25 mouse cellular contexts compared by ENCODE assay signal in the genomic region with DNA sequence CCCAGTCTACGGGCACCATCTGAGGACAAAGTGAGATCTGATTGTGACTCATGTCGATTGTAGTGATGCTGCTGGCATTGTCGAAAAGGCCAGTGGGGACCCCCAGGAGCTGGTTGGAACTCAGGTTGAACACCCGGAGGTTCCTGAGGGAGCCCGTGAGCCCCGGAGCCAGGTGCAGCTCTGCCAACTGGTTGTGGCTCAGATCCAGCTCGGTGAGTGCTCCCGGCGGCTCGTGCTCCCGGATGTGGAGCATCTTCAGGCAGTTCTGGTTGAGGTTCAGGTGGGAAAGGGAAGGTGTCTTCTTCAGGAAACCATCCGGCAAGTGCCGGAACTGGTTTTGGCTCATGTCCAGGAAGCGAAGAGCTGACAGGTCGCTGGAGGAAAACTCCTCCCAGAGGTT. TPM values are rescaled to one million over a fixed set of nuclear protein-coding genes. Genes with fewer than 3 reads are reported as not detected.
DNase-seq lines count a peak whose midpoint lies in the region; ATAC-seq and TF ChIP-seq lines count a peak whose summit lies in the region.
"Had no signal": no experiment of that assay in that cellular context is flagged by ENCODE, and none has a peak within 500 bp of the region (broad histone marks: within the 10 kb centered on the region; RNA-seq: fewer than 3 reads in every experiment).

No protein-coding gene starts in this region.

- no peaks in the 10 kb centered on the region for H3K9me3 ChIP-seq in stomach, postnatal 0 days (ENCODE audit: control insufficient read depth, low read length)
- H3K9me3 ChIP-seq: forebrain, embryonic 15.5 days; heart, embryonic 13.5 days; hindbrain, embryonic 12.5 days had no signal

- no peak overlapping the region for H3K9ac ChIP-seq in stomach, postnatal 0 days (ENCODE audit: low read length)
- H3K9ac ChIP-seq: forebrain, embryonic 15.5 days; heart, embryonic 13.5 days; hindbrain, embryonic 12.5 days had no signal

- no peaks in the 10 kb centered on the region for H3K27me3 ChIP-seq in stomach, postnatal 0 days (ENCODE audit: control insufficient read depth, insufficient read depth, low read length)
- H3K27me3 ChIP-seq: forebrain, embryonic 15.5 days; heart, embryonic 13.5 days; hindbrain, embryonic 12.5 days had no signal

- no peaks in the 10 kb centered on the region for H3K36me3 ChIP-seq in stomach, postnatal 0 days (ENCODE audit: control insufficient read depth, insufficient read depth, low read length)
- H3K36me3 ChIP-seq: forebrain, embryonic 15.5 days had no signal

- no peaks in the 10 kb centered on the region for H3K4me1 ChIP-seq in stomach, postnatal 0 days (replicated peaks; ENCODE audit: control insufficient read depth, insufficient read depth)
- H3K4me1 ChIP-seq: forebrain, embryonic 15.5 days; heart, embryonic 13.5 days had no signal

- ATAC-seq in stomach, postnatal 0 days (ENCODE audit: low FRiP score, low TSS enrichment): 0 out of 2 replicates have a peak, but pooled peaks have one; percentile 13
- ATAC-seq: forebrain, embryonic 15.5 days; hindbrain, embryonic 16.5 days; inflammation-experienced regulatory T-cells, adult 6 months; Patski had no signal

- TF ChIP-seq CTCF in stomach, postnatal 0 days (IDR thresholded peaks at IDR 0.05; ENCODE audit: low read depth): no peak

- H3K4me2 ChIP-seq in stomach, postnatal 0 days (replicated peaks; ENCODE audit: low read depth): no peak overlapping the region
- H3K4me2 ChIP-seq: forebrain, embryonic 15.5 days; heart, embryonic 13.5 days; hindbrain, embryonic 12.5 days had no signal

- no peak overlapping the region for H3K27ac ChIP-seq in stomach, postnatal 0 days (replicated peaks)
- H3K27ac ChIP-seq: embryonic facial prominence, embryonic 10.5 days; forebrain, embryonic 15.5 days; heart, embryonic 13.5 days; hindbrain, embryonic 12.5 days had no signal

- intact Hi-C loops in heart, postnatal 14 days (cut with DNase I): no loop called here
- intact Hi-C loops in left cerebral cortex, postnatal 4 days (cut with DNase I): no loop called here

- no peak for TF ChIP-seq EP300 in stomach, postnatal 0 days (optimal IDR thresholded peaks at IDR 0.05)

- DNase-seq in cerebellum, adult 18-20 months: peak; percentile 51 to 59
- no peak for DNase-seq in cerebellum, postnatal 14 days
- DNase-seq in heart, adult 11 months: peak; percentile 85
- no peak for DNase-seq in heart, postnatal 14 days
- peak; percentile 50 for DNase-seq in cerebellum, adult 9-10 months
- no peak for DNase-seq in stomach, postnatal 0 days (ENCODE audit: low spot score)
- DNase-seq in left cerebral cortex, postnatal 4 days: no peak
- DNase-seq in gastrocnemius, postnatal 25 days: no peak
- DNase-seq: adrenal gland, adult 8-10 months; adrenal gland, postnatal 36 days; gastrocnemius, postnatal 10 days; heart, postnatal 4 days; kidney, adult 11 months had no signal

- 92% methylated on average over 15 of the region's 15 CpGs for WGBS in stomach, postnatal 0 days

- no peak overlapping the region for H3K4me3 ChIP-seq in stomach, postnatal 0 days (ENCODE audit: low read depth, low read length)
- H3K4me3 ChIP-seq: embryonic facial prominence, embryonic 10.5 days; forebrain, embryonic 15.5 days; heart, embryonic 13.5 days; hindbrain, embryonic 12.5 days had no signal

RNA-seq across cellular contexts. Expression of gene Nrros, which starts 21.6 kb away (rescaled TPM):
- 1 to 10 TPM; 5.8 to 7.3 TPM for total RNA-seq in heart, postnatal 14 days (2021)
- 8.2 TPM in 2 replicates for polyA plus RNA-seq in stomach, postnatal 0 days (2015; fragmentation: Nextera tagmentation; extraction: Ambion mirVana)
- total RNA-seq in left cerebral cortex, postnatal 4 days (2021): 1 to 10 TPM; 5.7 to 5.9 TPM
- 1 to 10 TPM; 1.9 to 2.5 TPM for total RNA-seq in gastrocnemius, postnatal 25 days (2021)
- polyA plus RNA-seq: C2C12, Patski had no signal

RNA-seq across cellular contexts. Expression of gene Bex6, which starts 35.9 kb away (rescaled TPM):
- not detected for total RNA-seq in heart, postnatal 14 days (2021)
- not detected in 2 replicates for polyA plus RNA-seq in stomach, postnatal 0 days (2015; fragmentation: Nextera tagmentation; extraction: Ambion mirVana)
- total RNA-seq in left cerebral cortex, postnatal 4 days (2021): not detected
- not detected for total RNA-seq in gastrocnemius, postnatal 25 days (2021)
- total RNA-seq: adrenal gland, adult 8-10 months; adrenal gland, postnatal 36 days; heart, postnatal 4 days had no signal
- polyA plus RNA-seq: C2C12; embryonic facial prominence, embryonic 10.5 days; embryonic facial prominence, embryonic 14.5 days; forebrain, embryonic 15.5 days; frontal cortex, adult 2 months; heart, embryonic 13.5 days; heart, postnatal 0 days; hindbrain, embryonic 12.5 days; hindbrain, embryonic 16.5 days; kidney, embryonic 14.5 days; Patski had no signal

RNA-seq across cellular contexts. Expression of gene Cep19, which starts 44.2 kb away (rescaled TPM):
- total RNA-seq in heart, postnatal 14 days (2021): 10 to 100 TPM in 1 of 2 experiments, 1 to 10 TPM in 1; 8.9 to 10.2 TPM
- 19.0 and 19.1 TPM in 2 replicates for polyA plus RNA-seq in stomach, postnatal 0 days (2015; fragmentation: Nextera tagmentation; extraction: Ambion mirVana)
- 10 to 100 TPM; 38.4 to 40.7 TPM for total RNA-seq in left cerebral cortex, postnatal 4 days (2021)
- total RNA-seq in gastrocnemius, postnatal 25 days (2021): 1 to 10 TPM; 7.7 to 7.9 TPM

RNA-seq across cellular contexts. Expression of gene Pigx, which starts 44.2 kb away (rescaled TPM):
- 10 to 100 TPM; 18.8 to 24.5 TPM for total RNA-seq in heart, postnatal 14 days (2021)
- polyA plus RNA-seq in stomach, postnatal 0 days (2015; fragmentation: Nextera tagmentation; extraction: Ambion mirVana): 69.8 and 71.8 TPM in 2 replicates
- 10 to 100 TPM; 44.1 TPM for total RNA-seq in left cerebral cortex, postnatal 4 days (2021)
- 10 to 100 TPM; 12.6 to 14.0 TPM for total RNA-seq in gastrocnemius, postnatal 25 days (2021)

Comparison
In these comparisons a context has a peak if more than half of its experiments do, and no peak if none do; other contexts are left out.
1. DNase-seq: peak in cerebellum, adult 18-20 months (2 of 2), heart, adult 11 months (single experiment) and cerebellum, adult 9-10 months (single experiment); none in cerebellum, postnatal 14 days (0 of 2), heart, postnatal 14 days (0 of 2), stomach, postnatal 0 days (single experiment), left cerebral cortex, postnatal 4 days (single experiment) and gastrocnemius, postnatal 25 days (single experiment).